In the genomic region with DNA sequence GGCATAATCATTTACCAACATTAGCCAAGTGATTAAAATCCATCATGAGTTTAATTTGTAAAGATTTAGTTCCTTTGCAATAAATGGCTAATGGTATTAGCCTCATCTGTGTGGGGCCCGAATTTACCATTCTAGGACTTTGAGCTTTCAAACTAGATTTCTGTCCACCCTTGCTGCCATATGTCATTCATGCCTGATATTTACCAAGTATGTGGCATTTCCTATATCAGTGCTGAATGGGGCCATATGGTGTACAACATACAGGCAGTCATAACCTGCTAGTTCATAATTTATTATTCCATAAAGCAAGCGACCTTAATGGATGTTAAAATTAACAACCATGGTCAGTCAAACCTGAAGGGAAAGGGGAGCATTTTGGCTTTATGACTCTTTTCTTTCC, we compare ENCODE assay signal across 12 mouse cellular contexts. TPM values are rescaled to one million over a fixed set of nuclear protein-coding genes. Genes with fewer than 3 reads are reported as not detected.
A peak's percentile ranks its signal among the peaks of the same experiment; 100 is the strongest.
DNase-seq lines count a peak whose midpoint lies in the region; ATAC-seq and TF ChIP-seq lines count a peak whose summit lies in the region.
"Had no signal": no experiment of that assay in that cellular context is flagged by ENCODE, and none has a peak within 500 bp of the region (broad histone marks: within the 10 kb centered on the region; RNA-seq: fewer than 3 reads in every experiment).

No protein-coding gene starts in this region.

- peak overlapping the region; percentile 59 for H3K4me3 ChIP-seq in gastrocnemius, adult 2 months
- no peak overlapping the region for H3K4me3 ChIP-seq in midbrain, embryonic 11.5 days (ENCODE audit: low read depth, low read length)
- H3K4me3 ChIP-seq in midbrain, embryonic 10.5 days: no peak overlapping the region
- no peak overlapping the region for H3K4me3 ChIP-seq in liver, postnatal 0 days (ENCODE audit: low read depth, low read length)
- H3K4me3 ChIP-seq in kidney, adult 2 months (ENCODE audit: insufficient read depth, low read depth, low read length): no peak overlapping the region

- no peak for TF ChIP-seq POLR2A in kidney, adult 2 months (IDR thresholded peaks at IDR 0.05; ENCODE audit: low read depth, low read length)

- WGBS in midbrain, embryonic 11.5 days: 77% methylated on average over 2 of the region's 2 CpGs
- WGBS in midbrain, embryonic 10.5 days: 85% methylated on average over 2 of the region's 2 CpGs
- WGBS in liver, postnatal 0 days (ENCODE audit: insufficient replicate concordance): 68% methylated on average over 2 of the region's 2 CpGs
- WGBS in kidney, adult 2 months: 57% methylated on average over 2 of the region's 2 CpGs

- no peak overlapping the region for H3K4me2 ChIP-seq in midbrain, embryonic 11.5 days
- peak overlapping the region; percentile 22; the same call in 1 of the 2 replicates for H3K4me2 ChIP-seq in liver, postnatal 0 days (ENCODE audit: low read depth, low read length)

- H3K9me3 ChIP-seq in midbrain, embryonic 11.5 days (ENCODE audit: control insufficient read depth, low read length): no peaks in the 10 kb centered on the region
- no peaks in the 10 kb centered on the region for H3K9me3 ChIP-seq in midbrain, embryonic 10.5 days (replicated peaks)
- H3K9me3 ChIP-seq in liver, postnatal 0 days (ENCODE audit: low read length): no peaks in the 10 kb centered on the region

- TF ChIP-seq CTCF in gastrocnemius, adult 2 months (IDR thresholded peaks at IDR 0.05): no peak
- no peak for TF ChIP-seq CTCF in liver, postnatal 0 days (IDR thresholded peaks at IDR 0.05; ENCODE audit: low read depth)
- no peak for TF ChIP-seq CTCF in kidney, adult 2 months (conservative IDR thresholded peaks at IDR 0.05; ENCODE audit: insufficient read depth, insufficient read length, low read depth, low read length)

- H3K4me1 ChIP-seq in midbrain, embryonic 11.5 days (ENCODE audit: control insufficient read depth, insufficient read depth, low read length): no peaks in the 10 kb centered on the region
- no peaks in the 10 kb centered on the region for H3K4me1 ChIP-seq in midbrain, embryonic 10.5 days
- no peaks in the 10 kb centered on the region for H3K4me1 ChIP-seq in liver, postnatal 0 days (ENCODE audit: insufficient read depth)
- peaks cover 3% of the 10 kb centered on the region; the same call in 1 of the 2 replicates for H3K4me1 ChIP-seq in kidney, adult 2 months (ENCODE audit: control insufficient read depth, insufficient read depth, low read length)

- 0 out of 2 replicates have a peak, but pooled peaks have one; percentile 24 for ATAC-seq in midbrain, embryonic 11.5 days (ENCODE audit: low FRiP score)
- no peak for ATAC-seq in liver, postnatal 0 days

- H3K9ac ChIP-seq in midbrain, embryonic 11.5 days (ENCODE audit: low read length): no peak overlapping the region
- H3K9ac ChIP-seq in liver, postnatal 0 days (replicated peaks): no peak overlapping the region

- intact Hi-C loops in gastrocnemius, adult 2 months (cut with DNase I): loop anchor here (1.0 kb wide), 1 partner anchor 134 kb away; no protein-coding TSS in a partner anchor

- H3K36me3 ChIP-seq in midbrain, embryonic 11.5 days (ENCODE audit: control insufficient read depth, insufficient read depth, low read length): no peaks in the 10 kb centered on the region
- H3K36me3 ChIP-seq in midbrain, embryonic 10.5 days: no peaks in the 10 kb centered on the region
- H3K36me3 ChIP-seq in liver, postnatal 0 days (replicated peaks; ENCODE audit: insufficient read depth, low read length): no peaks in the 10 kb centered on the region
- no peaks in the 10 kb centered on the region for H3K36me3 ChIP-seq in kidney, adult 2 months (ENCODE audit: control insufficient read depth, insufficient read depth, low read length)

- no peak for DNase-seq in gastrocnemius, adult 2 months
- DNase-seq in gastrocnemius, adult 8-10 months (ENCODE audit: low spot score in 2 of 2): no peak
- DNase-seq in midbrain, embryonic 11.5 days (ENCODE audit: low spot score, missing footprints): no peak
- no peak for DNase-seq in midbrain, embryonic 10.5 days (ENCODE audit: low spot score)
- DNase-seq in liver, postnatal 0 days: no peak
- no peak for DNase-seq in urinary bladder, postnatal 4 days (ENCODE audit: low spot score in 2 of 2)
- DNase-seq in cerebellum, adult 18-20 months: no peak
- no peak for DNase-seq in kidney, adult 2 months

- TF ChIP-seq EP300 in liver, postnatal 0 days (IDR thresholded peaks at IDR 0.05; ENCODE audit: low read depth): no peak

- H3K27ac ChIP-seq in gastrocnemius, adult 2 months: no peak overlapping the region
- no peak overlapping the region for H3K27ac ChIP-seq in midbrain, embryonic 11.5 days (ENCODE audit: low read depth, low read length)
- no peak overlapping the region for H3K27ac ChIP-seq in midbrain, embryonic 10.5 days (replicated peaks)
- H3K27ac ChIP-seq in liver, postnatal 0 days (ENCODE audit: low read depth): no peak overlapping the region
- no peak overlapping the region for H3K27ac ChIP-seq in kidney, adult 2 months (ENCODE audit: insufficient read depth, low read depth, low read length)

- H3K27me3 ChIP-seq in midbrain, embryonic 11.5 days (ENCODE audit: control insufficient read depth, insufficient read depth, low read length): no peaks in the 10 kb centered on the region
- no peaks in the 10 kb centered on the region for H3K27me3 ChIP-seq in midbrain, embryonic 10.5 days (ENCODE audit: low read depth, poor library complexity, severe bottlenecking)
- no peaks in the 10 kb centered on the region for H3K27me3 ChIP-seq in liver, postnatal 0 days (ENCODE audit: insufficient read depth, low read length)
- H3K27me3 ChIP-seq in kidney, adult 2 months (replicated peaks; ENCODE audit: control insufficient read depth, insufficient read depth, low read length): no peaks in the 10 kb centered on the region

RNA-seq across cellular contexts. Expression of a gene that starts 55.8 kb away (rescaled TPM):
- total RNA-seq in gastrocnemius, adult 2 months (2021): under 1 TPM; 0.23 to 0.36 TPM
- total RNA-seq in gastrocnemius, adult 8-10 months (2022): under 1 TPM; 0.19 to 0.82 (median 0.57) TPM
- 2.4 and 2.5 TPM in 2 replicates for polyA plus RNA-seq in midbrain, embryonic 11.5 days (2014; fragmentation: Nextera tagmentation; extraction: Ambion mirVana)
- 2.0 and 2.6 TPM in 2 replicates for polyA plus RNA-seq in midbrain, embryonic 10.5 days (2016; fragmentation: Nextera tagmentation; extraction: Ambion mirVana)
- 5.9 and 6.6 TPM in 2 replicates for polyA plus RNA-seq in liver, postnatal 0 days (2015; fragmentation: Nextera tagmentation; extraction: Ambion mirVana)
- polyA plus RNA-seq in kidney, adult 2 months (2012; rRNA removed): 0.57 and 1.0 TPM in 2 replicates
- polyA plus RNA-seq: C2C12 had no signal

RNA-seq across cellular contexts. Expression of a gene that starts 55.8 kb away (rescaled TPM):
- not detected for total RNA-seq in gastrocnemius, adult 2 months (2021)
- total RNA-seq in gastrocnemius, adult 8-10 months (2022): not detected
- 43.4 TPM in 2 replicates for polyA plus RNA-seq in midbrain, embryonic 11.5 days (2014; fragmentation: Nextera tagmentation; extraction: Ambion mirVana)
- 18.8 and 23.5 TPM in 2 replicates for polyA plus RNA-seq in midbrain, embryonic 10.5 days (2016; fragmentation: Nextera tagmentation; extraction: Ambion mirVana)
- not detected in 2 replicates for polyA plus RNA-seq in liver, postnatal 0 days (2015; fragmentation: Nextera tagmentation; extraction: Ambion mirVana)
- not detected in 2 replicates for polyA plus RNA-seq in kidney, adult 2 months (2012; rRNA removed)
- total RNA-seq: common myeloid progenitor, adult 5-6 weeks; hematopoietic stem cell, adult 5-6 weeks had no signal
- polyA plus RNA-seq: C2C12; lung, postnatal 0 days had no signal

Comparison
In these comparisons a context has a peak if more than half of its experiments do, and no peak if none do; other contexts are left out.
1. RNA of a gene that starts 55.8 kb away (polyA plus RNA-seq): 43.4 TPM in midbrain, embryonic 11.5 days and 18.8 to 23.5 TPM in midbrain, embryonic 10.5 days; not detected in liver, postnatal 0 days and not detected in kidney, adult 2 months; every median in the first group is over 10 times any median in the second.